Mouse (Mus musculus) G1E (cell line): Measurements from ENCODE around the gene Lama5.

Source experiments
- CTCF ChIP-seq: IDR thresholded peaks from 2 replicates; pipeline ENCODE4 v1.5.1; 2012; ENCODE audit warnings: low read depth, low read length, inconsistent platforms, mixed read lengths
- TAL1 ChIP-seq: conservative IDR thresholded peaks from 2 replicates; pipeline ENCODE4 v1.6.1; 2012; ENCODE audit warnings: low read depth, low read length, inconsistent platforms, mixed read lengths

GRCm38 (mm10) chr2:180228592-180228991 lies 2.9 kb upstream of the Lama5 start:
- TF ChIP-seq CTCF (no peak), TAL1 (no peak)
